Mouse (Mus musculus) liver, embryonic 15.5 days (tissue): Measurements from ENCODE around the gene Ankrd22. TPM values are rescaled to one million over a fixed set of nuclear protein-coding genes. Genes with fewer than 3 reads are reported as not detected.
"Not testable (repeated sequence)": the region's sequence is repeated elsewhere in the genome, so short reads cannot be mapped to it uniquely, and the experiment has no call there.

Experiments used
- ATAC-seq: fragments of 200-750 bp; cut with Nextera tagmentation; 2 replicates; pipeline ENCODE4 v1.8.0; 2017; ENCODE audit warnings: moderate number of reproducible peaks, mild to moderate bottlenecking, moderate library complexity; ENCODE audit not compliant: insufficient read depth
- H3K27ac ChIP-seq: fragments of 300-500 bp; sonication (generic); replicated peaks from 2 replicates; pipeline ENCODE4 v1.5.1; 2015; ENCODE audit warnings: mild to moderate bottlenecking, inconsistent platforms
- H3K27me3 ChIP-seq: fragments of 300-500 bp; sonication (generic); 2 replicates; pipeline ENCODE4 v1.6.1; 2015; ENCODE audit warnings: mild to moderate bottlenecking, inconsistent platforms
- H3K36me3 ChIP-seq: fragments of 300-500 bp; sonication (generic); replicated peaks from 2 replicates; pipeline ENCODE4 v1.6.1; 2015; ENCODE audit warnings: moderate library complexity, mild to moderate bottlenecking, inconsistent platforms
- H3K4me1 ChIP-seq: fragments of 300-500 bp; sonication (generic); replicated peaks from 2 replicates; pipeline ENCODE4 v1.6.1; 2015; ENCODE audit warnings: inconsistent platforms
- H3K4me2 ChIP-seq: fragments of 300-500 bp; sonication (generic); 2 replicates; pipeline ENCODE4 v1.6.1; 2015; ENCODE audit warnings: moderate library complexity, mild to moderate bottlenecking, inconsistent platforms
- H3K4me3 ChIP-seq: fragments of 300-500 bp; sonication (generic); replicated peaks from 2 replicates; pipeline ENCODE4 v1.5.1; 2015; ENCODE audit warnings: mild to moderate bottlenecking, inconsistent platforms
- H3K9ac ChIP-seq: fragments of 300-500 bp; sonication (generic); 2 replicates; pipeline ENCODE4 v1.6.1; 2015; ENCODE audit warnings: moderate library complexity, mild to moderate bottlenecking, inconsistent platforms
- H3K9me3 ChIP-seq: fragments of 300-500 bp; sonication (generic); replicated peaks from 2 replicates; pipeline ENCODE4 v1.6.1; 2016; ENCODE audit warnings: inconsistent platforms
- WGBS: fragments of 180-500 bp; shearing (Covaris S2); methylation state at CpG from one replicate; pipeline ENCODE4 v1.1.7; 2015; ENCODE audit warnings: mixed read lengths; ENCODE audit not compliant: insufficient replicate concordance; 5-methylcytosine and 5-hydroxymethylcytosine counted together
- polyA plus RNA-seq: library from polyadenylated mRNA; unstranded; fragments of >200 nt; fragmentation: Nextera tagmentation; extraction: Ambion mirVana; gene quantifications from 2 replicates; pipeline ENCODE4 v1.2.1, GENCODE M21; 2015

The Ankrd22 gene
- polyA plus RNA-seq = 0.45 and 0.50 TPM in 2 replicates

DNA sequence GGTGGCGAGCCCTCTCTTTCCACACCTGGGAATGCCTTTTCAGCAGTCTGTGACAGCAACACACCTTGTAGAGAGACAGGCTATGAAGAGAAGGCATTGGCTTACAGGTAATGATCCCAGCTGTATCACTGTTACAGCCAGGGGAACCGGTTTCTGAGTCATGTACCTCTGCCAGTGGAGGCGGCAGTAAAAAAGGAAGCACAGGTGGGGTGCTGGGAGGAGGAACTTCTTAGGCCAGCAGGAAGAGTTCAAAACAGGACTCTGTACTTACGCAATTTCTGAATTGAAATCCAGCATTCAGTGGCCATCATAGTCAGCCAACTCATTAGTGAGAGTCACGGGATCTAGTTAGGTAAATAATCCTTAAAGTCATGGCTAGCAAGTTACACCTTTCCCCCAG, at the start of gene Ankrd22:
Gene Ankrd22 (minus strand): TSS at position 163 of the 400 bp plus-strand sequence.
- H3K4me2 ChIP-seq = no peak within 1 kb of the TSS
- 35% methylated on average over 5 of the region's 5 CpGs for WGBS
- no peak for ATAC-seq
- H3K27ac ChIP-seq = no peak within 1 kb of the TSS
- no peak within 1 kb of the TSS for H3K4me3 ChIP-seq
- H3K4me1 ChIP-seq = no peaks in the 10 kb centered on the region
- H3K36me3 ChIP-seq = no peaks in the 10 kb centered on the region
- no peaks in the 10 kb centered on the region for H3K27me3 ChIP-seq
- no peak within 1 kb of the TSS for H3K9ac ChIP-seq
- no peaks in the 10 kb centered on the region for H3K9me3 ChIP-seq

DNA sequence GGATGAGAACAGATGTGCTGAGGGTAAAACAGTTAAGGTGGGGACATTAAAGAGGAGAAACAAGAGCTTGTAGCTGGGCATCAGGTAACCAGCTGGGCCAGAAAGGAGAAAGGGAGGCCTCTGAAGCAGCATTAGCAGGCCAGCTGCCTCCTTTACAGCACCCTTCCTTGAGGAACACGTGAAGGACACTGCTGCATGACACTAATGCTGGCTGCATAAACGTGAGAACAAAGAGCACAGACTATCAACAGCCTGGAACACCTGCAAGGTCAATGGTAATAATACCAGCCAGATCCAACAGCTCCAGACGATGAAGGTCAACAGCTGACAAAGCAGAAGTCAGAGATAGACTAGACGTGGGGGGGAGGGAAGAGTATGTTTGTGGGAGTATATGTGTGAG, 48.3 kb upstream of the Ankrd22 start:
- Histone ChIP-seq H3K36me3 (no peaks in the 10 kb centered on the region), H3K27me3 (no peaks in the 10 kb centered on the region), H3K4me2 (no peak overlapping the region), H3K9ac (no peak overlapping the region), H3K9me3 (no peaks in the 10 kb centered on the region), H3K4me1 (peaks cover 9% of the 10 kb centered on the region), H3K4me3 (no peak overlapping the region), H3K27ac (no peak overlapping the region)
- no peak for ATAC-seq
- WGBS = 41% methylated on average over 4 of the region's 4 CpGs

- no peaks in the 10 kb centered on the region for H3K9me3 ChIP-seq
- H3K27ac ChIP-seq = peak overlapping the region; percentile 65
- no peak overlapping the region for H3K9ac ChIP-seq
- no peaks in the 10 kb centered on the region for H3K27me3 ChIP-seq
- H3K4me3 ChIP-seq = no peak overlapping the region
- H3K36me3 ChIP-seq = no peaks in the 10 kb centered on the region
- peak; percentile 79 for ATAC-seq
- H3K4me1 ChIP-seq = peaks cover 9% of the 10 kb centered on the region
- H3K4me2 ChIP-seq = peak overlapping the region; percentile 18; the same call in 1 of the 2 replicates
Measured at GRCm38 (mm10) chr19:34213251-34213645, 47.4 kb upstream of the Ankrd22 start.

- no peaks in the 10 kb centered on the region for H3K9me3 ChIP-seq
- H3K9ac ChIP-seq = no peak overlapping the region
- 62% methylated on average over 12 of the region's 12 CpGs for WGBS
- H3K4me3 ChIP-seq = no peak overlapping the region
- peak overlapping the region; percentile 65 for H3K27ac ChIP-seq
- H3K27me3 ChIP-seq = no peaks in the 10 kb centered on the region
- no peaks in the 10 kb centered on the region for H3K36me3 ChIP-seq
- H3K4me1 ChIP-seq = peaks cover 9% of the 10 kb centered on the region
- ATAC-seq = peak; percentile 60
- peak overlapping the region; percentile 18 for H3K4me2 ChIP-seq
Measured at GRCm38 (mm10) chr19:34212489-34213250, 46.8 kb upstream of the Ankrd22 start.

DNA sequence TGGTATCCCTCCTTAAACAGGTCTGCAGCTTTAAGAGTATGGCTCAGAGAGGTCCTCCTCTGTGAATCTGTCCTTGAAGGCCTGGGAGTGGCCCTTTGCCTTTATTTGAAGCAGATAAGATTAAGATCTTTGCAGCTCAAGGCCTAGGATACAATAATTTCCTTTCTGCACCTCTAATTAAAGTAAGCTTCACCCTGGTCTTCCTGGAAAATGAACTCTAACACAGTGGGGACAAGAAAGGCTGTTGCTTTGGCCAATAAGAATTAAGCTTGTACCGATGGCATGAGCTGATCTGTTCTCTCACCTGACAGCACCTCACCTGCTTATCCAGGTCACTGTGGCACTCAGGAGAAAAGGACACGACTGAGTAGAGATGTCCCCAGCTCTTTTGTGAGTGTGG, 45.0 kb upstream of the Ankrd22 start:
- no peaks in the 10 kb centered on the region for H3K9me3 ChIP-seq
- ATAC-seq = no peak
- 41% methylated on average over 2 of the region's 2 CpGs for WGBS
- no peak overlapping the region for H3K4me3 ChIP-seq
- no peak overlapping the region for H3K4me2 ChIP-seq
- H3K27me3 ChIP-seq = no peaks in the 10 kb centered on the region
- H3K4me1 ChIP-seq = peaks cover 9% of the 10 kb centered on the region
- no peak overlapping the region for H3K27ac ChIP-seq
- no peak overlapping the region for H3K9ac ChIP-seq
- H3K36me3 ChIP-seq = no peaks in the 10 kb centered on the region

DNA sequence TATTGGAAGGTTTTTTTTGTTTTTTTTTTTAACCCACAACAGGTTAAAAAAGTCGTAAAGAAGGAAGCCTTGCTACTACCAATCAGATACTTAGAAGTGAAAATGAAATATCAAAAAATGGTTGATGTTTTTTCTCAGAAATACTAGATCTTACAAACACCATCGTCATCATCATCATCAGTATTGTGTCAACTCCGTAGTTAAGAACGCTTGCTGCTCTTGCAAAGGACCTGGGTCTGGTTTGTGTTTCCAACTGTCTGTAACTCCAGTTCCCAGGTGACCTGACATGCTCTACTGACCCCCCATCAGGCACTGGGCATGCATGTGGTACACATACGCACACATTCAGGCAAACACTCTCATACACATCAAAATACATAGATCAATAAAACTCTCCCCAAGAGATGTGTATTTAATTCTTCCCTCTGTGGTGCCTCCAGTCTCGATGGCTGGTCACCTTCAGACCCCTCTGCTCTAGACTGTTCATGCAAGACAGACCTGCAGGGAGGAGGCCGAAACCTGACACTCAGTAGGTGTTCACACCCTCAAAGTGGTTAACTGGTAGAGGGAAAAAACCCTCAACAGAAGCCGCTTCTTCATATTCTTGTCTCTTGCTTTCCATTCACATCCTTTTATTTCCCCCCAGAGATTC, 44.2 kb upstream of the Ankrd22 start:
- no peak overlapping the region for H3K27ac ChIP-seq
- H3K4me3 ChIP-seq = no peak overlapping the region
- no peak for ATAC-seq

GRCm38 (mm10) chr19:34209031-34209430, 43.2 kb upstream of the Ankrd22 start:
- Histone ChIP-seq H3K4me1 (peaks cover 9% of the 10 kb centered on the region), H3K9ac (no peak overlapping the region), H3K4me2 (no peak overlapping the region), H3K27me3 (no peaks in the 10 kb centered on the region), H3K4me3 (no peak overlapping the region), H3K9me3 (no peaks in the 10 kb centered on the region), H3K27ac (no peak overlapping the region), H3K36me3 (no peaks in the 10 kb centered on the region)
- 56% methylated on average over 3 of the region's 3 CpGs for WGBS
- ATAC-seq = no peak

More for the DNA sequence above, 44.2 kb upstream of the Ankrd22 start:
- Histone ChIP-seq H3K36me3 (no peaks in the 10 kb centered on the region), H3K9ac (no peak overlapping the region), H3K4me1 (peaks cover 9% of the 10 kb centered on the region), H3K4me2 (no peak overlapping the region), H3K9me3 (no peaks in the 10 kb centered on the region), H3K27me3 (no peaks in the 10 kb centered on the region)
- 69% methylated on average over 8 of the region's 8 CpGs for WGBS

DNA sequence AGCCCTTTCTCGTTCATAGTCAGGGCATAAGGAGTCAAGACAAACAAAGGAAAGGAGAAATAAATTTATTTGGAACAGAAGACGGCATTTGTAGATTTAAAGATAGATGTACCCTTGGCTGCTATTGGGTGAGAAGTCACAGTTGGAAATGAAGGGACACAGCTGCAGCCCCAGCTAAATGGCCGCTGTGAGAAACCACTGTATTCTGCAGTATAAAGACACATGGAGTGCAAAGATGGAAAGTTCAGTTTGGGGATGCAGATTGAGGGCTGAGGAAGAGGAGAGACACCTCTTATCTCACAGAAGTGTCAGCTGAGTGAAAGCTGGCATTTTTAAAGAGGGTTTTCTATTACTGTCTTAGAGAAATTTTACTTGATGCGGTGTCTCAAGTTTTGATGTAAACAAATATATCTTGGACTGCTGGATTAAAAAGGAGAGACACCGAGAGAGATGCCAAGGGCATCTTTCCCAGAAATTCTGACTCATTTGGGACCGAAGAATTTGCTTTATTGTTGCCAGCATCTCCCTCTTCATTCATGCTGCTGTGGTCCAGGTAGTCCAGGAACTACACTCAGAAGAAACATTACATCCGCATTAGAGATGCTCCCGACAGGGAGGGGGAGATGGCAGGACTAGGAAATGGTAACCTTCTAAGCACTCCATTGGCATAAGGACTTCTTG, 41.0 kb upstream of the Ankrd22 start:
- no peak for ATAC-seq
- H3K36me3 ChIP-seq = no peaks in the 10 kb centered on the region
- 64% methylated on average over 8 of the region's 8 CpGs for WGBS

DNA sequence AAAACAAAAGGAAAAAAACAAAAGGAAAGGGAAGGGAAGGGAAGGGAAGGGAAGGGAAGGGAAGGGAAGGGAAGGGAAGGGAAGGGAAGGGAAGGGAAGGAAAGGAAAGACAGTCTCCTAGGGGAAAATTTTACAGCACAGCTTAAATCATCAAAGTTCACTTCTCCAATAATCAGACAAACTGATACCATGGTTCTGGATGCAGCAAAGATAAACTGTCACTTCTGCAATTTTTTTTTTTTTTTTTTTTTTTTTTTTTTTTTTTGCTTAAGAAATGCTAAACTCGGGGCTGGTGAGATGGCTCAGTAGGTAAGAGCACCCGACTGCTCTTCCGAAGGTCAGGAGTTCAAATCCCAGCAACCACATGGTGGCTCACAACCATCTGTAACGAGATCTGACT, 40.3 kb upstream of the Ankrd22 start:
- 46% methylated on average over 4 of the region's 4 CpGs for WGBS
- H3K9ac ChIP-seq, H3K27ac ChIP-seq: not testable (repeated sequence)

More for the DNA sequence above, 41.0 kb upstream of the Ankrd22 start:
- no peak overlapping the region for H3K9ac ChIP-seq
- H3K4me2 ChIP-seq = no peak overlapping the region
- H3K27ac ChIP-seq = no peak overlapping the region
- H3K27me3 ChIP-seq = no peaks in the 10 kb centered on the region
- no peak overlapping the region for H3K4me3 ChIP-seq
- H3K9me3 ChIP-seq = no peaks in the 10 kb centered on the region
- H3K4me1 ChIP-seq = peaks cover 7% of the 10 kb centered on the region; the same call in 1 of the 2 replicates

GRCm38 (mm10) chr19:34202668-34203067, 36.8 kb upstream of the Ankrd22 start:
- no peak overlapping the region for H3K4me3 ChIP-seq
- no peaks in the 10 kb centered on the region for H3K36me3 ChIP-seq
- no peak overlapping the region for H3K9ac ChIP-seq
- no peaks in the 10 kb centered on the region for H3K27me3 ChIP-seq
- 58% methylated on average over 2 of the region's 2 CpGs for WGBS
- H3K4me1 ChIP-seq = 0 out of 2 replicates have a peak, but pooled peaks cover 4% of the 10 kb centered on the region
- no peak for ATAC-seq
- H3K27ac ChIP-seq = no peak overlapping the region
- H3K4me2 ChIP-seq = no peak overlapping the region
- H3K9me3 ChIP-seq = no peaks in the 10 kb centered on the region

More for the DNA sequence above, 40.3 kb upstream of the Ankrd22 start:
- H3K36me3 ChIP-seq, ATAC-seq, H3K9me3 ChIP-seq, H3K4me3 ChIP-seq, H3K4me2 ChIP-seq, H3K4me1 ChIP-seq, H3K27me3 ChIP-seq: not testable (repeated sequence)

DNA sequence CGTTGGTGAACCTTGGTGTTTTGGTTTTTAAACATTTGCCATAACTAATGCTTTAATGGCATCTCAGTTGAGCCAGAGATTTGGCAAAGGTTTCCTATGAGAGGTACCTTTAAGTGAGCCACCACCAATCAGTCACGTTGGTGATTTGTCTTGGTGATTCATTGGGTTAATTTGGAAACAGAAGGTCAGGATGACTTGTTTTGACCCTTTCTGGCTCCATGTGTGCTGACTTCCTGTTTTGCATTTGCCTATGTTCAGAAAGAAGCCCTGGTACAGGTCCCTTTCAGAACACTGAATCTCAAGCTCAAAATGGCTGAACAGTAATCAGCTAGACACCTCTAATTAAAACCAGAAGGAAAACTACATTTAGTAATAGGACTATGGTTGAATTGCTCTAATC, 33.6 kb upstream of the Ankrd22 start:
- H3K4me2 ChIP-seq = no peak overlapping the region
- no peak for ATAC-seq

More for the DNA sequence above, 33.6 kb upstream of the Ankrd22 start:
- no peak overlapping the region for H3K9ac ChIP-seq
- 42% methylated on average over 2 of the region's 2 CpGs for WGBS
- no peak overlapping the region for H3K27ac ChIP-seq
- H3K4me1 ChIP-seq = peaks cover 18% of the 10 kb centered on the region
- no peaks in the 10 kb centered on the region for H3K9me3 ChIP-seq
- no peaks in the 10 kb centered on the region for H3K36me3 ChIP-seq
- no peak overlapping the region for H3K4me3 ChIP-seq
- no peaks in the 10 kb centered on the region for H3K27me3 ChIP-seq
